Mouse (Mus musculus): ENCODE measurements around the gene Fkbp15.

Fkbp15 gene

DNA sequence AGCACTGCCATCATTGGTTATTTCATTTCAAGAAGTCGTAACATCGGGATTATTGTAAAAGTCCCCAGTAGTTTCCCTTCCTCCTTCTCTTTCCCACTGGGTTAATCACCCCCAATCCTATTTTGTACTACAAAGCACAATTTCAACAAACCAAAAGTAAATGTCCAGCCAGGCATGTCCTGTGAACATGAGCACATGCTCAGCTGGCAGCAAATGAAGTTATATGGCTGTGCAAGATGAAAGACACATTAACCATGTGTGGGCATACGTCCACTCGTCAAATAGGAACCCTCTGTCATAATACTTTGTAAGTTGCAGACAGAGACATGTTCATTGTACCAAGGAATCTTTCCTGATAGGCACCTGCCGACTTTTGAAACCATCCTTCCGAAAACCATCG, 77.4 kb downstream of the Fkbp15 start:
- peak; percentile 3 to 9 for DNase-seq (ENCODE audit: low spot score in 2 of 2)

DNA sequence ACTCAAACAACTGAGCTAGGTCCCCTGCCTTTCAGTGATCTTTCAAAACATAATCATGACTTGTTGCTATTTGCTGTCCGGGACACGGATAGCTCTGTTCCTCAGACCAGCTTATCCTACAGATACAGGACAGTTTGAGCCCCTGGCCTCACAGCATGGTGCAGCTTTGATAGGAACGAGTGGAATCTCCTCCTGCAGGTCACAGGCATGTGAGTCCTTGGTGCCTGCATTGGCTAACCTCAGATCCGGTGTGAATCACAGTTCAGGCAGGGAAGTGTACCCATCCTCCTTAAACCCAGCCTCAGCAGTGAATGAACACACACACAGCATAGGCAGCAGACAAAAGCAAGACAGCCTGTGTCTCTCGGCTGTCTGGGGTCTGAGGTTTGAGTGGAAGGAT, 79.0 kb downstream of the Fkbp15 start:
- DNase-seq (ENCODE audit: low spot score in 2 of 2), result peak; percentile 10 to 11

GRCm38 (mm10) chr4:62278081-62278480, 82.3 kb downstream of the Fkbp15 start:
- peak; percentile 9 to 12 for DNase-seq (ENCODE audit: low spot score in 2 of 2)

GRCm38 (mm10) chr4:62277222-62277621, 83.1 kb downstream of the Fkbp15 start:
- DNase-seq (ENCODE audit: low spot score in 2 of 2), result peak in 1 of 2 experiments; percentile 5

DNA sequence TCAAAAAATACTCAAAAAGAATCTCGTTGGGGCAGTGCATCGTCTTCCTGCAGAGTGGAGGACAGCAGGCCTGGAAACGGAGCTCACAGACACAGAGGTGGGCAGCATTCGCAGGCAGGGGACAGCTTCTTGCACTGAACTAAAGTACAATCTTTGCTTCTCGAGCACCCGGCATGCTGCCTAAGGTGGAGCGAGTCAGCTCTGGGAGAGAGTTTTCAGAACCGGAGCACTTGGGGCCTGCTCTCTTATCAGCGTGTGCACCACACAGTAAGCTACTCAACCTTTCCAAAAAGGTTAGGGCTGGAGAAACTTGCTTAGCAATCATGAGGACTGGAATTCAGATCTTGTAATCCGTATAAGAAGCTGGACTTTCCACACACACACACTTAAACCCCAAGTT, 83.7 kb downstream of the Fkbp15 start:
- DNase-seq (ENCODE audit: low spot score in 2 of 2), result peak; percentile 6 to 13

- peak; percentile 61 to 62 for DNase-seq (ENCODE audit: low spot score in 2 of 2)
Observed at GRCm38 (mm10) chr4:62274841-62275536, 85.4 kb downstream of the Fkbp15 start.

DNA sequence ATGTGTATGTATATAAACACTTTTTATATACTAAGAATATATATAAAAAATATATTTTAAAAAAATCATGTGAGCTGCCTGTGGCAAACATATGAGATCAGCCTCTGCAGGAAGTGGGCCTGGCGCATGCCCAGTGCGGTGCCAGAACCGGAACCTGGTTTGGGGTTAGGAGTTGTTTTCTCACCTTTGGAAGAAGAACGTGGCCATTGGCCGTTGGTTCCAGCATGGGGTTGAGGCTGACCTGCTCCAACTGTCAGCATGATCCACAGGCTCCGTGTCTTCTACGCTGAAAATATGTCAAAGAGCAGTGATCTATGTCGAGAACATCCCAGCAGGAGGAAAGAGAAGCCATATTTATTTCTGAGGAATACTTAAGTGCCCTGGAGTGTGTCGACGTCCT, 86.4 kb downstream of the Fkbp15 start:
- peak in 1 of 2 experiments; percentile 13 for DNase-seq (ENCODE audit: low spot score in 2 of 2)

DNA sequence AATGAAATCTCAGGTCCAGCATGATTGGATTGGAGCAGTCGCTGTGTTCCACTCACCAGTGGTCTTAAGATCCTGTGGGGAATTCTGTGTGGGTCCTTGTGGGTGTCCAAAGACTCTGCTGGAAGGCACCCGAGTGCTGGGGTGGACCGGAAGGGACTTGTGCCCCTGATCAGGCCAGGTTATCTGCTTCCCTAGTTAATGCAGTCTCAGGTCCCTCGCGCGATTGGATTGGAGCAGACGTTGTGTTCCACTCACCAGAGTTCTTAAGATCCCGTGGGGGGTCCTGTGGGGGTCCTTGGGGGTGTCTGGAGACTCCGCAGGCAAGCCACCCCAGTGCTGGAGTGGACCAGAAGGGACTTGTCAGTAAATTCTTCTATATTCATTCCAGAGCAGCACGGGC, 87.7 kb downstream of the Fkbp15 start:
- peak in 1 of 2 experiments; percentile 13 for DNase-seq (ENCODE audit: low spot score in 2 of 2)

DNA sequence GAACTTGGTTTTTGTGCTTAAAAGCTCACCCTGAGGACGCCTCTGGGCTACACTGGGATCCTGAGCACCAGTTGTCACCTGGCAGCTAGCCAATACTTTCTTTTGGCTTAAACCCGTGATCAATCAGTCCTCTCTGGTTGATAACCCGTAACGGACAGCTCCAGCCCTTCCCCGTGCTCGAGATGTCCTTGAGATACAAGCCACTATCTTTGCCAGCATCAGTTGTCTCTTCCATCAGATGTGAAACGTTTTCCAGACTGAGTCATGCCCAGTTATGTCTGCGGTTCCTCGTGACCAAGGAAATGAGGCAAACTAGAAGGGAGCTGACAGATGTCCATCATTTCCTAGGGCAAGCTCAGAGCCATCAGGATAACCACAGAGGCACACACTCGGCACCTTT, 93.2 kb downstream of the Fkbp15 start:
- peak in 1 of 2 experiments; percentile 16 for DNase-seq (ENCODE audit: low spot score in 2 of 2)

DNA sequence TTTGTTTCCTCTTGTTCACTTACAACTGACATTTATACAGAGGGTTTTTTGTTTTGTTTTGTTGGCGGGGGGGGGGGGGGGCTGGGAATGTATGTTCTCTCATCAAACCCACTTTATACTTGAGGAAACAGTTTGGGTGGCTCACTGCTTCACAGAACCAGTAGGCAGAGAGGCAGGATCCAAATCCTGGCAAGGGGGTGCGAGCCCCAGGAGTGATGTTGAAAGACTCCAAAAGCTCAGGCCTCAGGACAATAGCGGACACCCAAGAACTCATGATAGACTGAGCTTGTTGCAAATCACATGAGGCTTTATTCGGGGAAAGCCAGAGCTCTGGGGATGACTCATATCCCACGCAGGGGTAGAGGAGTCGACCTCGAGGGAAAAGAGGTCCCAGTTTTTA, 94.3 kb downstream of the Fkbp15 start:
- DNase-seq (ENCODE audit: low spot score in 2 of 2), result peak in 1 of 2 experiments; percentile 19

- peak in 1 of 2 experiments; percentile 22 for DNase-seq (ENCODE audit: low spot score in 2 of 2)
Observed at GRCm38 (mm10) chr4:62265154-62265836, 95.1 kb downstream of the Fkbp15 start.

GRCm38 (mm10) chr4:62263133-62263844, 97.1 kb downstream of the Fkbp15 start:
- peak; percentile 31 to 40 for DNase-seq (ENCODE audit: low spot score in 2 of 2)

DNA sequence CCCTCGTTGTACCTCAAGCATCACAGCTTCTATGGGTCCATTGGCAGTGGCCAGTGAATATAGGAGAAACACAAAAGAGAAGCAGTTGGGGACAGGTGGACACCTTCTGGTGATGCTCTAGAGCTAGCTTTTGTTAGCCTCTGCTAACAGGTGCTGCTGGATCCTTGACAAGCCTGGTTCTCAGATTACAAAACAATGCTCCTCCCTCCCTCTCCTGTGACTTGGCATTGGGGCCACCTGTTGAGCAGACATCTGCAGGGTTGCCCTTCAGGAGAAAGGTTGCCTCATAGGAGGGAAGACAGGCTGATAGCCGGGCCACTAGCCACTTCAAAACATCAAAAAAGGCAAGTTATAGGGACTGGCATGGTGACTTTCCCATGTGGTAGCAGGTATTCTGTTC, 98.1 kb downstream of the Fkbp15 start, which contains the start of gene Slc31a2:
Gene Slc31a2 (plus strand): TSS at position 287 of the 400 bp plus-strand sequence.
- DNase-seq (ENCODE audit: low spot score in 2 of 2), result peak in 1 of 2 experiments; percentile 16

- DNase-seq (ENCODE audit: low spot score in 2 of 2), result peak in 1 of 2 experiments; percentile 13
Observed at GRCm38 (mm10) chr4:62256931-62257330, 103.4 kb downstream of the Fkbp15 start.

DNA sequence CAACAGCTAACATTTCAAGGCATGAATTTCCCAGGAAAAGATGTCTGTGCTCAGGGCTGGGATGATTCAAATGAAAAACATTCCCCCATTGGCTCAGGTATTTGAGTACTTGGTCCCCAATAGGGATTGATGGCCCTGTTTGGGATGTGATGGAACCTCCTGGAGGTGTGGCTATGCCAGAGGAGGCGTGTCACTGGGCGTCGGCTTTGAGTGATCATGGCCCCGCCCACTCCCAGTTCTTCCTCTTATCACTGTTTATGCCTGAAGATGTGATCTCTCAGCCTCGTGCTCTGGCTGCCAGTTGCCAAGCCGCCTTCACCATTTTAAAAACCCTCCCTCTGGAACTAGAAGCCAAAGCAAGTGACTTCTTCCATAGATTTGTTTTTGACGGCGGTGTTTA, 105.8 kb downstream of the Fkbp15 start:
- DNase-seq (ENCODE audit: low spot score in 2 of 2), result peak in 1 of 2 experiments; percentile 6

GRCm38 (mm10) chr4:62251776-62252175, 108.6 kb downstream of the Fkbp15 start:
- DNase-seq (ENCODE audit: low spot score in 2 of 2), result peak in 1 of 2 experiments; percentile 8

DNA sequence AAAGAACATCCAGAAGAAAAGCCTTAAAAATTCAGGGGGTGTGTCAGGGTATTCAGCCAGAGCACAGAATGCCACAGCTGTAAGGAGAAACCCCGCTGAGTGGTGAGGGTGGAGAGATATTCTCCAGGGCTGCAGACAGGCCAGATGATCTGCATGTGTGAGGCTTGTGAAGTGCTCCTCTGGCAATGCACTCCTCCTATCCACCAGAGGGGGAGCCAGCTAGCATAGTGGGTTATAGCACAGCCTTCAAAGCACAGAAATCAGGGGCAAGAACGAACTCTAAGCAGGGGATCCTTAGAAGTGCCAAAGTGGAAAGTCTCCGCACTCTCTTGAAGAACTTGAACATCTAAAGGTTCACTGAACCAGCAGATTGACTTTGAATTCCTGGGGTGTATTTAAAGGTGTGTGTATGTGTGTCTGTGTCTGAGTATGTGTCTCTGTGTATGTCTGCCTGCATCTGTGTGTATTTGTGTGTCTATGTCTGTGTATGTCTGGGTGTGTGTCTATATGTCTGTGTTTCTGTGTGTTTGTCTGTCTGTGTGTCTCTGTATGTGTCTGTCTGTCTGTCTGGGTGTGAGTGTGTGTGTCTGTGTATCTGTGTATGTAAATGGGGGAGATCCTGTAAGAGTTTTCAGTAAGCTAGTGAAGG, 109.3 kb downstream of the Fkbp15 start:
- DNase-seq (ENCODE audit: low spot score in 2 of 2), result peak; percentile 36 to 37

All from right cerebral cortex, postnatal 10 days (tissue).